Mouse (Mus musculus) hematopoietic stem cell, adult 5-6 weeks (primary cell): ENCODE results near the gene Rplp0. TPM values are rescaled to one million over a fixed set of nuclear protein-coding genes. Genes with fewer than 3 reads are reported as not detected.
"Not testable (repeated sequence)": the region's sequence is repeated elsewhere in the genome, so short reads cannot be mapped to it uniquely, and the experiment has no call there.

Experiments used
- ATAC-seq, 2 experiments: fragments of 125-278 bp in 1 of 2; replicated peaks in 1 of 2; 2 replicates each; pipeline ENCODE4 v1.8.0; 2016 to 2017; ENCODE audit warnings: inconsistent platforms in 2 of 2, mild to moderate bottlenecking in 2 of 2, moderate number of reproducible peaks in 2 of 2, low read depth in 1 of 2, moderate TSS enrichment in 1 of 2; ENCODE audit not compliant: low FRiP score in 2 of 2, poor library complexity in 2 of 2, severe bottlenecking in 2 of 2, insufficient read depth in 1 of 2, low TSS enrichment in 1 of 2
- total RNA-seq: library from RNA; stranded (forward); fragments of 172-1452, 232-1000 nt; gene quantifications from 2 replicates; pipeline ENCODE4 v1.2.3, GENCODE M21; 2017

The Rplp0 gene
- total RNA-seq = 1,280 and 1,726 TPM in 2 replicates

- ATAC-seq = peak; percentile 98 to 99
Observed at GRCm38 (mm10) chr5:115559237-115560101, at the start of gene Rplp0. Gene Rplp0, plus strand, starts transcription at chr5:115559467.

DNA sequence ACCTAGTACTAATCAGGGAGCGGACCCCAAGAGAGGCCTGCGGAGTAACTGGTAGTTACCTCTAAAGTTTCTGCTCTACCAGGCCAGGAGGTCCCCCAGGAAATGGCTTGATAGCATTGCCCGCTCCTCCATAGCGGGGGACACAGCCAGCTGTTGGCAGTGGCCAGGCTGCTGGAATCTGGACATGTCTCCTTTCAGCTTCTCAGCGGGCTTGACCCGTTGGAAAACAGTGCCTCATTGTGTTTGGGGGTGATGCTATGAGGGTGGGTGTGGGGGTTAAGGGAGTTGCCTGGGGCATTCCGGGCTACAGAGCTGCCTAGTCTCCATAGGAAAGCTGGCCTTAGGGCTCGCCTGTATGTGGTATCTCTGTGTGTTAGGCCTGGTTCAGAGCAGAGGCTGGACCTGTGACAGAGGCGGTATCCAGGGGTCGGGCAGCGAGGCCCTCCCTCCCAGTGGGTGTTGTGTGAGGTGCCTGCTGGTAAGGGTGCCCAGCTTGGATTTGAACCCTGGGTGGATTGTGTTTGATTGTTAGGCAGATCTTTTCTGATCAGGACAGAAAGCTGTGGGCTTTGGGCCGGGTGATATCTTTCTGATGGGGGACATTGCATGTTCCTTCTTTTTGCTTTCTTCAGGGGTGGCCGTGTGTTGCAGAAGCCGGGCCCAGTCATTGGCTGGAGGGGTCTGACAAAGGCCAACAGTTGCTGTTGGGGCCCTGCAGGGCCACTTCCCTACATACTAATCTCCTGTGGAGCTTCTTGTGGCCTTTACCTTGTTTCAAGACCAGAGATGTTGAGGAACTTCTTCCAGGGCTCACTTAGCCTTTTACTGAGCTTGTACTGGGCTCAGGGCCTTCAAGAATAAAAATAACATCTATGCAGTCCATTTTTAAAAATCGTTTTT lies 49.2 kb upstream of the Rplp0 start:
- no peak for ATAC-seq

GRCm38 (mm10) chr5:115512375-115512774 lies 46.9 kb upstream of the Rplp0 start:
- no peak for ATAC-seq

DNA sequence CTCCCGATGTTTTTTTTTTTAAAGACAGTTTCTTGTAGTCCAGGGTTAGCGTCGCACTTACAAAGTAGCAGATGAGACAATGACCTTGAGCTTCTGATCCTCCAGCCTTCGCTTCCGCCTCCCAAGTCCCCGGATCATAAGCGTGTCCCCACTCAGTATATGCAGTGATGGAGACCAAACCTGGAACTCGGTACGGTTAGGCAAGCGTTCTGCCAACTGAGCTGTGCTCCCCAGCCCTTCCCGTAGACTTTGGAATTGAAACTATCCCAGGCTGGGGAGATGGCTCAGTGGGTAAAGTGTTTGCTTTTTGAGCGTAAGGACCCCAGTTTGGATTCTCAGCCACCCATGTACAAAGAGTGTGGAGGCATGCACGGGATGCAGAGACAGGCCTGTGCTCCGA lies 46.0 kb upstream of the Rplp0 start:
- no peak for ATAC-seq

GRCm38 (mm10) chr5:115513721-115514120 lies 45.5 kb upstream of the Rplp0 start:
- no peak for ATAC-seq

DNA sequence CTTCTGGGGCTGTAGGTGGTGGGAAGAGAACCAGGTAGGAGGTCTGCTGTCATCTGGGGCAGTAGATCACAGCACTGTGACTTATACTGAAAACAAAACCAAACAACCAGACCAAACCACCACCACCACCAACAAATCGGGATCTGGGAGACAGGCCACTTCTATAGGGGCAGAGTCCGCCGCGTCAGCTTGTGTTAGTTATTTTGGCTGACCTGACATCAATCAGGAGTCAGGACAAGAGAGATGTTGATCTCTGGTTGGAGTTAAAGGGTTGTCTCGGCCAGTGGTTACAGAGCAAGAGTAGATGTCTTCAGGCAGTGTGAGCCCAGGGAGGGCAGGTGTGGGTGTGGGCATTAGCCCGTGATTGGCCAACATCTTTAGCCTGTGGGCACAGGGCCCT lies 44.9 kb upstream of the Rplp0 start:
- no peak for ATAC-seq

DNA sequence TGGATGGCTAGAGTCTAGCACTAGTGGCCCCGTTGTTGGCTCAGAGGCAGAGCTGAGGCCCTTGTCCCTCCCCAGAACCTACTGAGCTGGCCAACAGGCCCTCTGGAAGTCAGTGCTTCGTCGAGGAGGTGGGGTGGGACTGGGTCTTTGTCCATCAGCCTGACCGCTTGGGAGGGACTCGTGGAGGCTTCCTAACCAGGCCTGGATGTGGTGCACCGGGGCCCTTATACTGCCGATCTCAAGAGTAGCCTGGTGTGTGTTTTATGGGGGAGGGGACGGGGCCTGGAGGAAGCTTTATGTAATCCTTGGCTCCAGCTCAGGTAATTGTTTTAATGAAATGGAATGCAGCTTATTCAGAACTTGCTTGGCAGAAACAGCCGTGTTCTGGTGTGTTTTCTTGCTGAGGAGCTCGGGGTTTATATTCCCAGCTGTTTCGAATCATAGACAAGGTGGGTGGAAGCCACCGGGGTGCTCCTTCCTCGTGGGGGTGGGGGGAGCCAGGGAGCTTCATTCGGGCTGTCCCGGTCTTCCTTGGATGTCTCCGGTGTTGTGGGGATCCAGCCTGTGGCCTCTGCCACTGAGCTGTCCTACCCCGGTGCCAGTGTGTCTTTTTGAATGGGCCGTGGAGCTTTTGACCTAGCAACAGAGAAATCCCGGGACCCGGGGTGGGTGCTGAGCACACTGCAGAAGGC lies 44.2 kb upstream of the Rplp0 start:
- ATAC-seq = no peak

- peak; percentile 81 to 89 for ATAC-seq
Observed at GRCm38 (mm10) chr5:115516081-115516907, 43.0 kb upstream of the Rplp0 start.

DNA sequence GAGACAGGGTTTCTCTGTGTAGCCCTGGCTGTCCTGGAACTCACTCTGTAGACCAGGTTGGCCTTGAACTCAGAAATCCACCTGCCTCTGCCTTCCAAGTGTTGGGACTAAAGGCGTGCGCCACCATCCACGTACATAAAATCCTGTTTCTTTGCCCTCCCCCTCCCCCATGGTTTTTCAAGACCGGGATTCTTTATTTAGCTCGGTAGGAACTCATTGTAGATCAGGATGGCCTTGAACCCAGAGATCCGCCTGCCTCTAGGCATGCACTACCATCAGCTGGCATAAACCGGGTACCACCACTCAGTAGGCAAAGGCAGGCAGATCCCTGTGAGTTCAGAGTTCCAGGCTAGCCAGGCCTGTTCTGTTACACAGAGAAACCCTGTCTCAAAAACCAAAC lies 42.4 kb upstream of the Rplp0 start:
- no peak for ATAC-seq

DNA sequence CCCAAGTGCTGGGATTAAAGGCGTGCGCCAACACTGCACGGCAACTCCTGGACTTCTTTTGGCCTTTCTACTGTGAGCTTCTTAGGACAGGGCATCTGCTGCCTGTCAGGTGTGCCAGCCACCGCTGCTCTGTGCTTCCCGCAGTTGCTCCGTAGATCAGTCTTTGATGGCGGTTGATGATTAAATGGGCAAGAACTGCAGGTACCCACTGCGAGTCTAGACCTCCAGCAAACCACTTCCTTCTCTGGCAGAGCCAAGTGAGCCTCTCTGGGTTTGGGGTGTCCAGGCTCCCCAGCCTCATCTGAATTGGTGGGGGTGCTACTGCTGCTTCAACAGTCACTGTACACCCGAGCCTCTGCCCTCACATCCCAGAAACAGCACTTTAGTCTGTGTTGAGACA lies 41.8 kb upstream of the Rplp0 start:
- no peak for ATAC-seq

GRCm38 (mm10) chr5:115518214-115518613 lies 41.1 kb upstream of the Rplp0 start:
- not testable (repeated sequence) for ATAC-seq

GRCm38 (mm10) chr5:115520325-115520869 lies 38.9 kb upstream of the Rplp0 start:
- ATAC-seq = no peak

DNA sequence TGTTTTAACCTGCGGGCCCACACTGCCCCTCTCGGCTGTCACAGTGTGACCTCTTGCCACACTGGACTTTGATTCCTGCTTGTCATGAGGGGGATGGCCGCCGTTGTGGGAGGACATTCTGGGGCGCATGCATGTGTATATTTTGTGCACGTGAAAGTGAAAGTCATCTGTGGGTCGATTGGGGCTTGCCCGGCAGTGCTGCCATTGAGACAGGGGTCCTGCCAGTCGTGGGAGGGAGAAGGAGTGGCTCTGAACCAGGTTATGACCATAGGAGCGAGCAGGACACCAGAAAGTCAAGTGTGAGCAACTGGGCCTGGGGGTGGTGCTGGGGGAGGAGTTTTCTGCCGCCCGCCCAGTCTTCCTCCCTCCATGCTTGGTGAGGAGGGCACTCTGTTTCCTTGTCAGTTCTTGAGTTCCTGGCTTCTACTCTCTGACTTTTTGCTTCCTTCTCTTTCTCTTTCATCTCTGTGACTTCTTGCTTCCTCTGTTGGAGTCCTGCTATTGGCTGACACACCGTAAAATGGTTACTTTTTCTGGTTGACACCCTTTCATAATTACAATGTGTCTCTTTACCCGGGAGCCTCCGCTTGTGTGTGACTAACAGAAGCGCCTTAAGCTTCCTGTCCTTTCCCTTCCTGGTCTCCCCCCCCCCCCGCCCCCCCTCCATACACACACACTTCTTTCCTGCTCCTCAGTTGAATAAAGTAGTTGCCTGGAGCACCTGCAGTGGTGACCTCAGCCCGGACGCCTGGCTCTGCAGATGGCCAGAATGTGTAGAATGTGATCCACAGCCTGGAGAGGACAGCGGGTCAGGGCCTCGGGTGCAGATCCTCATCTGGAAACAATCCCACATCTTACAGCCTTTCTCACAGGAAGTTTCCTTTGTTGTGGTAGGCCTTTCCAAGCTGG lies 37.5 kb upstream of the Rplp0 start:
- ATAC-seq = peak; percentile 57 to 61

DNA sequence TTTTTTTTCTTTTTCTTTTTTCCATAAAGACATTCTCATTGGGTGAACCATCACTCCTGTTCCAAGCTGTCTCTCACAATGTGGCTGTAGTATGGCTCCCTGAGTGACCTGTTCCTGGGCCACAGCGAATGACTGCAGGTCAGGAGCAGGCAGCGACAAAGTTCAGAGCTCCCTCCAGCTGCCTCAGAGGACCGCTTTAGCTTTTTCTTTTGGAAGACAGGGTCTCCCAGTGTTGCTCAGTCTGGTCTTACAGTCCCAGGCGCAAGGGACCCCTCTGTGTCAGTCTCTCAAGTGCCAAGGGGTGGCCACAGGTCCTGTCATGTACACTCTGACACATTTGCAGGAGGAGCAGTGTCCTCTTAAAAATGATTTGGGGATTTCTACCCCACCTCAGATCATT lies 36.7 kb upstream of the Rplp0 start:
- ATAC-seq = no peak

DNA sequence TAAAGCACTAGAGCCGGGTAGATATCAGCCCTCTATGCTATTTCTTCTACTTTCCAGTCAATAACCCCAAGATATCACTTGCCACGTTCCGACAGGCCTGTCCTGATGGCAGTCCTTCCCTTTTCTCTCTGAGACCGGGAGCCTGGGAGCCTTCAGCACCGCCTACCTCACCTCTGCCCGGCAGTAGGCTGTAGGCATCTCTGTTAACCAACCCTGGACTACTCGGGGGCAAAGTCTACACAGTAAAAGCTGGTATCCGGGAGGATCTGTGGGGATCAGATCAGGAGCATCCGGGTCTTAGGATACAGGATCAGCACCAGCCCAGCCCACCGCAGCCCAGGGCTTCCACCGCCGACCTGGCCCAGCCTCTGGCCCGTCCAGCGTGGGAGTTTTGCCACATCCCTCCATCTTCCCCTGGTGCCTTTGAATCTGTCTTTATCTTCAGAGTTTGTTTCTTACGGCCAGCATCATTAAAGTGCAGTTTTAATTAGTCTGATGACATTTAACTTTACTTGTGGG lies 36.2 kb upstream of the Rplp0 start:
- ATAC-seq = no peak

DNA sequence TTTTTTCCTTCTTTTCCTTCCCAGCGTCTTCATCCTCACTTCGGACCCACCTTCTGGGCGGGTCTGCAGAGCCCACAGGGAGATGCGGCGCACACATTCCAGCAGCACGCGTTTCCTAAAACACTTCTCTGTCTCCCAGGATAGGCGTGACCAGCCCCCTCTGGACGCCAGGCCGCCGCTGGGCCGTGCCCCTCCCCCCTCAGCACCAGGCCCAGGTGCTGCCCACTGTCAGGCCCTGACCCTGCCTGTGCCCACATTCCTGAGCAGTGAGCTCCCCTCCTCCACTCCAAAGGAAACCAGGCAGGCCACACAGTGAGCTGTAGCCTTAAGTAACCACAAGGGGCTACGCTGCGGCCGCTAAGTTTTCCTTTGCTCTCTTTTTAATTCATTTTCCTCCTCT lies 35.3 kb upstream of the Rplp0 start:
- no peak for ATAC-seq
